Mouse (Mus musculus) cerebellum, adult 2 months (tissue): Measurements from ENCODE around the gene Pbx2. TPM values are rescaled to one million over a fixed set of nuclear protein-coding genes. Genes with fewer than 3 reads are reported as not detected.
A peak's percentile ranks its signal among the peaks of the same experiment; 100 is the strongest.

Experiments
- DNase-seq, 2 experiments: peaks; one replicate each; pipeline ENCODE4 v3.0.0; 2021
- H3K27ac ChIP-seq: fragments of 200-500 bp; 2 replicates; pipeline ENCODE4 v1.5.1; 2012; ENCODE audit warnings: low read length, control low read depth, inconsistent platforms; ENCODE audit not compliant: insufficient read depth
- H3K27me3 ChIP-seq: fragments of 200-500 bp; 2 replicates; pipeline ENCODE4 v1.6.1; 2012; ENCODE audit warnings: inconsistent platforms, mild to moderate bottlenecking, low read length, moderate library complexity; ENCODE audit not compliant: control insufficient read depth, insufficient read depth
- H3K4me1 ChIP-seq: fragments of 200-500 bp; 2 replicates; pipeline ENCODE4 v1.6.1; 2011; ENCODE audit warnings: low read length; ENCODE audit not compliant: control insufficient read depth, insufficient read depth
- H3K4me3 ChIP-seq: fragments of 200-500 bp; replicated peaks from 2 replicates; pipeline ENCODE3; 2011; ENCODE audit warnings: mild to moderate bottlenecking, low read depth, low read length, control low read depth; ENCODE audit not compliant: insufficient read depth
- CTCF ChIP-seq: fragments of 200-500 bp; IDR thresholded peaks from 2 replicates; pipeline ENCODE4 v1.5.1; 2011; ENCODE audit warnings: low read depth, mild to moderate bottlenecking, control low read depth, low read length, moderate library complexity, borderline replicate concordance; ENCODE audit not compliant: insufficient read depth
- POLR2A ChIP-seq: fragments of 200-500 bp; IDR thresholded peaks from 2 replicates; pipeline ENCODE4 v1.6.1; 2011; ENCODE audit warnings: low read length, control low read depth, borderline replicate concordance; ENCODE audit not compliant: insufficient read depth
- WGBS: fragments of 180-500 bp; shearing (Covaris S2); methylation state at CpG from one replicate; pipeline ENCODE4 v1.1.7; 2018; 5-methylcytosine and 5-hydroxymethylcytosine counted together
- polyA plus RNA-seq: library from polyadenylated mRNA; depleted of rRNA; stranded (reverse); fragments of >200 nt; gene quantifications from 2 replicates; pipeline ENCODE4 v1.2.3, GENCODE M21; 2012

Pbx2 gene
- polyA plus RNA-seq, 1 experiment: 69.5 TPM

DNA sequence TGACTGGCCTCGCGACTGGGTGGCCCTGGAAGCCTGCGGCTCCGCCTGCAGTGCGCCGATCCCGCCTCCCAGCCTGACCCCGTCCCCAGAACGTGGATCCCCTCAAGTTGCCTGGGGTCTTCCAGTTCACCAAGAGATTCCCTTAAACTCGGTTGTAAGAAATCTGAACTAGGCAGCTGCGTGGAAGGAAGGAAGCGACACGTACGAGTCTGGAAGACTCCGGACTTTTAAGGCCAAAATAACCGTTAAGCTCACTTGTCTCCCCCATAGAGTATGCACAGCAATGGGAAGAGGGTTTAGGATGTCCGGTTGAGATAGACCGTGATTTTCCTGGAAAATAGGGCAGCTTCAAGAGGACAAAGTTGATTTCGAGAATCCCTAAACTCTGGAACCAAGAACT is 3.3 kb upstream of the Pbx2 start:
- no peak for TF ChIP-seq POLR2A
- TF ChIP-seq CTCF: no peak
- H3K27ac ChIP-seq: peak overlapping the region; percentile 93
- H3K4me3 ChIP-seq: peak overlapping the region; percentile 78
- DNase-seq: no peak
- H3K4me1 ChIP-seq: peaks cover 23% of the 10 kb centered on the region; the same call in 1 of the 2 replicates
- H3K27me3 ChIP-seq: no peaks in the 10 kb centered on the region
- WGBS: 1% methylated on average over 19 of the region's 19 CpGs

DNA sequence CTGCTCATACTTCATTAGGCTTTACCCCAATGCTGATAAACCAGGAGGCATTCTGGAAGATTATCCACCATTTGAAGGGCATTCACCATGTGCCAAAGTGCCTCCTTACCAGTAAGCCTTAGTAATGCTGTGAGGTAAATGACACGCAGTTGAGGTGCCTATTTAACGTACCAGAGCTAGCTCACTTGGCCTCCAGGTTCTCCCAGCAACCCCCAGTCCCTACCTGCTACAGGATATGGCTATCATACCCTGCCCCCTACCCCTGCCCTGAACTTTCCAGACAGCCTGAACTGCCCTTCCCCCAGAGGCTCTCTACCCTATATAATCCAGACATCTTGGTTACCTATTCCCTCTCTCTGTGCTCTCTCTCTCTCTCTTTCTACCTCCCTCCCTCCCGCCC is 2.3 kb upstream of the Pbx2 start:
- no peak overlapping the region for H3K4me3 ChIP-seq
- 93% methylated on average over 3 of the region's 3 CpGs for WGBS
- no peak overlapping the region for H3K27ac ChIP-seq
- TF ChIP-seq POLR2A (no peak), CTCF (no peak)
- no peaks in the 10 kb centered on the region for H3K27me3 ChIP-seq
- DNase-seq: peak in 1 of 2 experiments; percentile 18
- peaks cover 23% of the 10 kb centered on the region for H3K4me1 ChIP-seq

DNA sequence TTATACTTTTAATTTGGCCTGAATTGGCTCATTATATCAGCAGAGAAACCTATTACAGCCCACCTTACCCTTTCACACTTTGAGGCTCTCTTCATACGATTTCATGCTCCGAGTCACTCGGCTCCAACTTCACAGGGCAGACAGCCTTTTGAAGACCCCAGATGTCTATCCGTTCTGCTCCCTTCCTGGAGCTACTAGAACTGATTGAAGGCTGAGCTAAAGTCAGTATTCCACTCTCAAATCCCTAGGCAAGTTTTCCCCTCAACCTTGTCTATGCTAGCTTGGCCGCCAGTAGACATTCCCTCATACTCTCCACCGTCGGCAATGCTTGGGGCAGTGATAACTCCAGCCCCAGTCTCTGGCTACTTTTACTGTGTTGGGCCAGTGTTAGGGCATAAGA is 1.9 kb upstream of the Pbx2 start:
- Histone ChIP-seq H3K27ac (no peak overlapping the region), H3K4me3 (no peak overlapping the region), H3K27me3 (no peaks in the 10 kb centered on the region), H3K4me1 (peaks cover 23% of the 10 kb centered on the region)
- TF ChIP-seq CTCF: no peak
- TF ChIP-seq POLR2A: no peak
- WGBS: 59% methylated on average over 7 of the region's 7 CpGs
- no peak for DNase-seq

DNA sequence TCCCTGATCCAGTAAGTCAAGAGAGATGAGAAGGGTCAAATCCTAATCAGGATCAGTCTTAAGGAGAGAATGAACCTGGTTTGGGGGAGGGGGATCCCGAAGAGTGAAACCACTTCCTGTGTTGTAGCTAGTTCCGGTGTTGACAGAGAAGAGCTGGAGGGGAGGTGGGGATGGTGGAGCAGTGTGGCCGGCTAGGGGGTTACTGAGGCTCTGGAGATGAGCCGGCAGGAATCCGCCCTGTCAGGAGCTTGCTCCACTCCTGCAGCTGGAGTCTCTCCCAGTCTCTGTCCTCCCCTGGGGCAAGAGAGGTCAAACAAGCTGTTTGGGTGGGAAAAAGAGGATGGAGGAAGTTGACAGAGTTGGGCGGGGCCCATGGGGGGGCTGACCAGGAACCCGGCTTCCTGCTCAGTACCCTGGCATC is 1.4 kb upstream of the Pbx2 start, which contains the start of gene Gpsm3:
Gene Gpsm3, plus strand, starts transcription at position 126 of the 421 bp plus-strand sequence.
- TF ChIP-seq POLR2A: no peak
- no peak for TF ChIP-seq CTCF
- Histone ChIP-seq H3K4me1 (peaks cover 23% of the 10 kb centered on the region), H3K27ac (no peak within 1 kb of the TSS), H3K4me3 (no peak within 1 kb of the TSS), H3K27me3 (no peaks in the 10 kb centered on the region)
- peak in 1 of 2 experiments; percentile 21 for DNase-seq
- 42% methylated on average over 7 of the region's 7 CpGs for WGBS

DNA sequence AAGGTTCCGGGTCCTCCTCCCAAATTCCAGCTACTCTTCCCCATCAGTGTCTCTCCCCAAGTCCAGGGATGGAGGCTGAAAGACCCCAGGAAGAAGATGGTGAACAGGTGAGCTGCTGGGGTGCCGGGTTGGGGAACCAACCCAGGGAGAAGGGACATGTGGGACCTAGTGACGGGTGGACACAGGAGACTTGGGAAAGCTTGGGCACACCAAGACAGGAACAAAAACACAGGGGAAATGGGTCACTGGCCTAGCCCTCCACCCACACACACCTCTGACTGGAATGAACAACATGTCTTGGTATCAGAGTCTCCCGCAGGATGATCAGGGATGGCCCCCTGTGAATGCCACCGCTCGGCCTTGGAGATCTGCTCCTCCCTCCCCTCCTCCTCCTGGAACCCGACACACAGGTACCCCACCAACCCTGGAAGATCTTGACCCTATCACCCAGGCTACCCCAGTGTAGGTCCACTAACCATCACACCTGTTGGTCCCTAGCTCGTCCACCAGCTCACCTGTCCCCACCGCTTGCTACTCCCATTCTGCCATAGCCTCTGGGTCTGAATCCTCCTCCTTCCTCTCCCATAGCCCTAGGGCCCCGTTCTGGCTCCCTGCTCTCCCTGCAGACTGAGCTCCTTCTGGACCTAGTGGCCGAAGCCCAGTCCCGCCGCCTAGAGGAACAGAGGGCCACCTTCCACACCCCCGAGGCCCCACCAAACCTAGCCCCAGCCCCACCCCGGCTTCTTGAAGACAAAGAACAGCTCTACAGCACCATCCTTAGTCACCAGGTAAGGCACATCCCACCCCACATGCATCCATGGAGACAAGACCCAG is 695 bp upstream of the Pbx2 start:
- DNase-seq: peak; percentile 13 to 25
- Histone ChIP-seq H3K27ac (peak overlapping the region; percentile 99; the same call in 1 of the 2 replicates), H3K4me3 (no peak overlapping the region), H3K27me3 (no peaks in the 10 kb centered on the region), H3K4me1 (peaks cover 23% of the 10 kb centered on the region)
- 67% methylated on average over 15 of the region's 15 CpGs for WGBS
- no peak for TF ChIP-seq CTCF
- TF ChIP-seq POLR2A: no peak

DNA sequence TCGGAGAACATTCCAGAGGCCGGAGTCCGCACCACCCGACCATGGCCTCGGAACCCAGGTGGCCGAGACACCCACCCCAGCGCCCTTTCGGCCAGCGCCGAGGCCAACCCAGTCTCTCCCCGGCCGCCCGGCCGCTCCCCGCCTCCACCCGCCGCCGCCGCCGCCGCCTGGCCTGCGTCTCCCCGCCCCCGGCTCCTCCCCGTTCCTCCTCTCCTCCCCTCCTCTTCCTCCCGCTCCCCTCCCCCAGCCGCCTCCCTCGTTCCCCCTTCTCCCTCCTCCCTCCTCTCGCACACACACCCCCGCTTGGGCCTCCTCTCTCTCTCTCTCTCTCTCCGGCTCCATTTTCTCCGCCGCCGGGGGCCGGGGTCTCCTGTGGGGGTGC is 919 bp downstream of the Pbx2 start:
- Histone ChIP-seq H3K4me1 (peaks cover 20% of the 10 kb centered on the region), H3K27ac (peak overlapping the region; percentile 99), H3K4me3 (peak overlapping the region; percentile 95), H3K27me3 (no peaks in the 10 kb centered on the region)
- TF ChIP-seq CTCF: no peak
- peak; percentile 66; the same call in 1 of the 2 replicates for TF ChIP-seq POLR2A
- peak; percentile 81 to 86 for DNase-seq
- 0% methylated on average over 23 of the region's 35 CpGs for WGBS

DNA sequence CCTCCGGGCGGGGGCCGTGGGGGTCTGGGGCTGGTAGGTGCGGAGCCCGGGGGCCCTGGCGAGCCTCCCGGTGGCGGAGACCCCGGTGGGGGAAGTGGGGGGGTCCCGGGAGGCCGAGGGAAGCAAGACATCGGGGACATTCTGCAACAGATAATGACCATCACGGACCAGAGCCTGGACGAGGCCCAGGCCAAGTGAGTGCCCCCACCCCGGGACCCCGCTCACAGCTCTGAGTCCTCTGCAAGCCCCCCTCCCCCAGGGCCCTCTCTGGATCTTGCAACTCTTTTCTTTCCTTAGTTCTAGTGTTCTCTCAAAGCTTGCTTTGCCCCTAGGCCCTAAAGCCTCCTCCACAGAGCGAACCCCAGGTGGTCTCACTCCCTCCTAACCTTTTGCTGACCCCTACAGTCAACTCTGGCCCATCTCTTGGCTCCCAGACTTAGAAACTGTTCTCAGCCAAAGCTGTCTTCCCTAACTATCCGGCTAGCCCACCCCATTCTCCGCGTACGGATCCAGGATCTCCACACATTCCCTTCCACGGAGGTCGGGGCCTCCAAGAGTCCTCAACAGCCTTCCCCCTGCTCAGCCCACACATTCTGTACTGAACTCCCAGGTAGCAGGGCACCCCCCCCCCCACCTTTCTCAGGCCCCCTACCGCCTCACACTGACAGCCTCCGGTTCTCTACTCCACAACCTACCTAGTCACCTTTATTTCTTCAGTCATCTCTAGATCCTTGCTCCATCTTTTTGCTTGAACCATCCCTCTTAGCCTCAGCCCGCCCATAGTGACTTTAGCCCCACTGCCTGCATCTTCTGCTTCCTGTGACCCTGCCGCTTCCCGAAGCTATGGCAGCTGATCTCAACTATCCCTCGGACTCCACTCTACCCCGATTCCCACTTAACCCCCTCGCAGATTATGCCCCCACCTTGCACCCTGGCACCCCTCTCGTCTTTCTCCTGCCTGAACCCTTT is 1.8 kb downstream of the Pbx2 start:
- H3K4me3 ChIP-seq: peak overlapping the region; percentile 95
- no peaks in the 10 kb centered on the region for H3K27me3 ChIP-seq
- under 1% methylated on average over 32 of the region's 32 CpGs for WGBS
- peaks cover 20% of the 10 kb centered on the region for H3K4me1 ChIP-seq
- TF ChIP-seq CTCF (no peak), POLR2A (peak; percentile 27; the same call in 1 of the 2 replicates)
- DNase-seq: peak; percentile 61 to 65
- peak overlapping the region; percentile 76 for H3K27ac ChIP-seq
